Mouse (Mus musculus): ENCODE data around the gene Hist1h1d.

DNA sequence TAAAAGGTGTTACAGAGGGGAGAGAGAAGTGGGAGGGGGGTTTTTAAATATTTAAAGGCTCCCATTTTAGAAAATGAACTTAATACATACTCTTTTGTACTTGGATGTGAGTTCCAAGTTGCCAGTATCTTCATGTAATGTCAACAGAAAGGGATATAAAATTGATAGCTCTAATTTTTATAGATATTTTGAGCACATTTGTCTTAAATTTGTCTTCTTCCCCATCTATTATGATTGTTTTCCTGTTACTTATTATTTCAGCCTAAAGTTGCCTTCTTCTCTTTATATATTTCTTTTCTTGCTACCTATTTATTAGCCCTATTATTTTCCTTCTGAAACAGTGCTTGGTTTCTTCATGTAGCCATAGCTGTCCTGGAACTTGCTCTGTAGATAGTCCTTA is at the start of gene Hist1h1d:
- TF ChIP-seq POLR2A (IDR thresholded peaks at IDR 0.05; ENCODE audit: extremely low read depth, insufficient read depth, low read length) (no peak), CTCF (IDR thresholded peaks at IDR 0.05; ENCODE audit: extremely low read depth, insufficient read depth, low read length) (no peak)

Data from cortical plate, adult 2 months (tissue).